In the genomic region with DNA sequence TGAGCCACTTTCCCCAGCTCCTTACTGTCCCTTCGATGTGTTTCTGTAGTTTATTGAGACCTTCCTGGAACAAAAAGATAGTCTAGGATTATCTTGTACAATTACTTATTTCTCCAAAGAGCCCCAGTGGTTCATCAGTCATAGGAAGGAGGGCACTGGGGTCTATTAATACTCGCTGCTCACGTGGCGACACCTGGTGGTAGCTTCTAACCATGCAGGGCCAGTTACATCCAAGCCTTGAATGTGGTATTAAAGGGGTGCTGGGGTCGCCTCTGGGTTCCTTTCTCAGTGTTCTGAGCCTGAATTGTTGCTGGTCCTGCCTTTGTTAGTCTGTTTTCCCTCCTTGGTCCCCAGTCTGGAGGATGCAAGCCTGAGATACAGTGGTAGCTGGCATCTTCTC, we compare ENCODE assay signal across 8 mouse cellular contexts. TPM values are rescaled to one million over a fixed set of nuclear protein-coding genes. Genes with fewer than 3 reads are reported as not detected.
A peak's percentile ranks its signal among the peaks of the same experiment; 100 is the strongest.
DNase-seq lines count a peak whose midpoint lies in the region; ATAC-seq and TF ChIP-seq lines count a peak whose summit lies in the region.

No protein-coding gene starts in this region.

- no peak overlapping the region for H3K9ac ChIP-seq in heart, embryonic 11.5 days (ENCODE audit: low read depth, low read length)

- peak; percentile 88 for TF ChIP-seq CTCF in E14TG2a.4 (conservative IDR thresholded peaks at IDR 0.05; ENCODE audit: low read length)

- peak; percentile 51 to 80 for DNase-seq in heart, adult 18-20 months
- DNase-seq in c-Kit-positive CD71-positive TER-119-positive erythroid progenitor cells, embryonic 14.5 days (ENCODE audit: low spot score): peak; percentile 36
- DNase-seq in gastrocnemius, postnatal 10 days: peak; percentile 73
- peak; percentile 83 to 84 for DNase-seq in kidney, postnatal 4 days
- DNase-seq in thymus, postnatal 10 days (ENCODE audit: low spot score in 2 of 2): peak; percentile 12 to 51

- H3K4me2 ChIP-seq in heart, embryonic 11.5 days: no peak overlapping the region

- no peaks in the 10 kb centered on the region for H3K27me3 ChIP-seq in heart, embryonic 11.5 days (ENCODE audit: control insufficient read depth, insufficient read depth, low read length)
- H3K27me3 ChIP-seq in E14TG2a.4 (ENCODE audit: insufficient read depth, low read length): no peaks in the 10 kb centered on the region

- WGBS in heart, embryonic 11.5 days (ENCODE audit: insufficient replicate concordance): 10% methylated on average over 5 of the region's 5 CpGs

- no peaks in the 10 kb centered on the region for H3K9me3 ChIP-seq in heart, embryonic 11.5 days (replicated peaks; ENCODE audit: control insufficient read depth, low read length)
- no peaks in the 10 kb centered on the region for H3K9me3 ChIP-seq in E14TG2a.4 (ENCODE audit: low read length)

- ATAC-seq in heart, embryonic 11.5 days (replicated peaks; ENCODE audit: insufficient number of reproducible peaks, low FRiP score, low TSS enrichment): no peak
- ATAC-seq in megakaryocyte-erythroid progenitor cell, adult 5-6 weeks (replicated peaks; ENCODE audit: low FRiP score, low TSS enrichment, poor library complexity, severe bottlenecking): peak; percentile 82

- peaks cover 15% of the 10 kb centered on the region for H3K4me1 ChIP-seq in heart, embryonic 11.5 days (ENCODE audit: control insufficient read depth, insufficient read depth, low read length)
- peaks cover 88% of the 10 kb centered on the region for H3K4me1 ChIP-seq in E14TG2a.4 (replicated peaks; ENCODE audit: low read depth, low read length)

- no peaks in the 10 kb centered on the region for H3K36me3 ChIP-seq in heart, embryonic 11.5 days (ENCODE audit: control insufficient read depth, insufficient read depth, low read length)
- H3K36me3 ChIP-seq in E14TG2a.4 (ENCODE audit: insufficient read depth, low read length): no peaks in the 10 kb centered on the region

- no peak overlapping the region for H3K4me3 ChIP-seq in heart, embryonic 11.5 days (ENCODE audit: low read depth, low read length)
- no peak overlapping the region for H3K4me3 ChIP-seq in E14TG2a.4 (replicated peaks; ENCODE audit: low read length)

- no peak overlapping the region for H3K27ac ChIP-seq in heart, embryonic 11.5 days (ENCODE audit: low read depth, low read length)

RNA-seq across cellular contexts. Expression of a gene that starts 52.9 kb away (rescaled TPM):
- 100 to 1,000 TPM in 1 of 2 experiments, 10 to 100 TPM in 1; 99.8 to 105 TPM for total RNA-seq in heart, adult 18-20 months (2021)
- polyA plus RNA-seq in heart, embryonic 11.5 days (2014; fragmentation: Nextera tagmentation; extraction: Ambion mirVana): 11.6 and 16.2 TPM in 2 replicates
- 100 to 1,000 TPM; 111 to 117 TPM for total RNA-seq in gastrocnemius, postnatal 10 days (2021)
- total RNA-seq in megakaryocyte-erythroid progenitor cell, adult 5-6 weeks (2014; fragmentation: Nextera tagmentation): not detected in 2 replicates
- not detected in 2 replicates for total RNA-seq in megakaryocyte-erythroid progenitor cell, adult 5-6 weeks (2017)

Comparison
In these comparisons a context has a peak if more than half of its experiments do, and no peak if none do; other contexts are left out.
1. DNase-seq: peak in every context shown above with its lines; median percentile 84 in kidney, postnatal 4 days; 73 in gastrocnemius, postnatal 10 days; 66 in heart, adult 18-20 months; 36 in c-Kit-positive CD71-positive TER-119-positive erythroid progenitor cells, embryonic 14.5 days; 32 in thymus, postnatal 10 days.
2. RNA of a gene that starts 52.9 kb away (total RNA-seq): 111 to 117 TPM in gastrocnemius, postnatal 10 days and 99.8 to 105 TPM in heart, adult 18-20 months; not detected in megakaryocyte-erythroid progenitor cell, adult 5-6 weeks; every median in the first group is over 100 times any median in the second.